Mouse (Mus musculus): Measurements from ENCODE around the gene Nup107.
"Not testable (repeated sequence)": the region's sequence is repeated elsewhere in the genome, so short reads cannot be mapped to it uniquely, and the experiment has no call there.

The Nup107 gene

GRCm38 (mm10) chr10:117762966-117763365, 29.5 kb downstream of the Nup107 start:
- no peak for DNase-seq

GRCm38 (mm10) chr10:117762281-117762830, 30.1 kb downstream of the Nup107 start:
- no peak for DNase-seq

DNA sequence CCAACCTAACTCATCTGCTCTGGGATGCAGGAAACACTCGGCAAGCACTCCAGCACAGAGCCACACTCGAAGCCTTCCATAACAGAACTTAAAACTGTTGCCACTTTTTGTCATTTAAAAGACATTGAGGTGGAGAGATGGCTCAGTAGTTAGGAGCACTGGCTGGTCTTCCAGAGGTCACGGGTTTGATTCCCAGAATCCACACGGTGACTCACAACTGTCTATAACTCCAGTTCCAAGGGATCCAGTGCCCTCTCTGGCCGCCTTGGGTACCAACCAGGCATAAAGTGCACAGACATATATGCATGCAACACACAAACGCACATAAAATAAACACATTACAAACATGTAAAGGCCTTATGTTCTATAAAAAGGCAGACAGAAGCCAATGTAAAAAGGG, 31.0 kb downstream of the Nup107 start:
- DNase-seq: no peak

DNA sequence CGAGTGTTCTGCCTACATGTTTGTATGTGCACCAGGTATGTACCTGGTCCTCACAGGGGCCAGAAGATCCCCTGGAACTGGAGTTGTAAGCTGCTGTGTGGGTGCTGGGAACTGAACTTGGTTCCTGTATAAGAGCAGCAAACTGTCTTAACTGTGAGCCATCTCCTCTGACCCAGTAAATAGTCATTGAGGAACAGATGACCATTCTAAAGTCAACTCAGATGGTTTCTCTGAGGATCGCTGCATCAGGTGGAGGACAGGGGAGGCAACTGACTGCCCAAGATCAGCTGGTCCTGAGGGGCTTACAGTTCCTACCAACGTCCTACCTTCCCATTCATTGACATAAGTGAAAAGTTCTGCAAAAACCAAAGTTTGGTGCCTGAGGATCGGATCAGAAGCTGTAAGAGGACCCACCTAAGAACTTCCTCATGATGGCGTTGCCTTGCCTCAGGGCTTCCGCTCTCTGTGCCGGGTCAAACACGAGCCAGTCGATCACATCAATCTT, 31.6 kb downstream of the Nup107 start:
- no peak for DNase-seq

DNA sequence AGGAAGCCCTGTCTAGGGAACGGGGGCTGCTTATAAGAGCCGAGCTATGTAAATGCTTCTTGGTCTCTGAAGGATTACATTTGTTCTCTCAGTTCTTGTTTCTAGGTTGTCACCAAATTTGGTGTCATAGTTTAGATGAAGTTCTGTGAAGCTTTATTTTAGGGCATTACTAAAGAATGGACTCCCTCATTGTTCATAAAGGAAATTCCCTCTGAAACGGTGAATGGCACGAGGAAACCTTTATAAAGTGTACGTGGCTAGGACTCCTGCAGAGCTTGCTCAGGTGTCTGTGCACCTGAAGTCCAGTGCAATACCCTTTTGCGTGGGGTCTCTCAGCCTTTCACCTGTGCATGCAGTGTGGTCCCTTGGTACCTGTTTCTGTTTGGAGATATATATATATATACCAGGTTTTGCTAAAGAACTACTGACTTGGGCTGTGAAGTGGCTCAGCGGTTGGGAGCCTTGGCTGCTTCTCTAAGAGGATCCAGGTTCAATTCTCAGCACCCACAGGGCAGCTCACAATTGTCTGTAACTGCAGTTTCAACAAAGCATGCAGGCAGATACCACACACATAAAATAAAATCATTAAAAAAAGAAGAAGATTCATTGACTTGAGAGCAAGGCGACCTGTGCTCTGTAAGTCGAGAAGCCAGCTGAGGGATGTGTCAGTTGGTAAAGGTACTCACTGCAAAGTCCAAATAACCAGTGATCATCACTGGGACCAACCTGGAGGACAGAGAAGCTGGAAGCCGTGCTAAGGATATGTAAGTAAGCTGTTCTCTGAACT, 32.5 kb downstream of the Nup107 start:
- no peak for DNase-seq

GRCm38 (mm10) chr10:117758749-117759727, 33.5 kb downstream of the Nup107 start:
- no peak for DNase-seq

DNA sequence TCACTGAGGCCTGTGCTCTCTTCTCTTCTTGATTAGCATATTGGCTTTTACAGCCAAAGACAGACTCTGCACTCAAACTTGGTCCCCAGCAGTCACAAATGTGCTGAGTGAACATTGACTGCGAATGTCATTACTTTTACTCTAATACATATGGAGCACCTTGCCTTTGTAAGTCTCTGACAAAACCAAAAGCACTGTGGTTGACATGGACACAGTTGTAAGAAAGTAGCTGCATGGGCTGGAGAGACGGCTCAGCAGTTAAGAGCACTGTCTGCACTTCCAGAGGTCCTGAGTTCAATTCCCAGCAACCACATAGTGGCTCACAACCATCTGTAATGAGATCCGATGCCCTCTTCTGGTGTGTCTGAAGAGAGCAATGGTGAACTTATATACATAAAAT, 34.2 kb downstream of the Nup107 start:
- not testable (repeated sequence) for DNase-seq

DNA sequence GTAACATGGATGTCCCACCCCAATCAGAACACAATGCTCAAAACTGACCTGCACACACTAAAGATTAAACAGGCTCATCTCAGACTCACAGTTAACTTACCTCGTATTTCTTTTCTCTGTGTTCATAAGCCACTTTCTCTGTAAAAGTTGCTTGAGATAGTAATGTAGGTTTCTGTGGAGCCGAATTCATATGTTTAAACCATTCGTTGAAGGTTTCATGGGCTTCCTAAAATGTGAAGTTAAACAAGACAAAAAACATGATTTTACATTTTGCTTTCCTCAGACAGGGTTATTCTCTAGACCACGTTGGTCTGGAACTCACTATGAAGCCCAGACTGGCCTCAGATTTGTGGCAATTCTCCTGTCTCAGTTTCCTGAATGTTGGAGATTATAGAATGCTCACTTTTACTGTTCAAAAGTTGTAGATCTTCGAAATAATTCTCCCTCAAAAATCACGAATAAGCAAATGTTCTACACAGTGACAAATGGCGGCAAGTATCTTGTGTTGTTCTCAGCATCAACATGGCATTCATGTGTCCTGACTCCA, 34.6 kb downstream of the Nup107 start:
- no peak for DNase-seq

GRCm38 (mm10) chr10:117757259-117757658, 35.2 kb downstream of the Nup107 start:
- no peak for DNase-seq

DNA sequence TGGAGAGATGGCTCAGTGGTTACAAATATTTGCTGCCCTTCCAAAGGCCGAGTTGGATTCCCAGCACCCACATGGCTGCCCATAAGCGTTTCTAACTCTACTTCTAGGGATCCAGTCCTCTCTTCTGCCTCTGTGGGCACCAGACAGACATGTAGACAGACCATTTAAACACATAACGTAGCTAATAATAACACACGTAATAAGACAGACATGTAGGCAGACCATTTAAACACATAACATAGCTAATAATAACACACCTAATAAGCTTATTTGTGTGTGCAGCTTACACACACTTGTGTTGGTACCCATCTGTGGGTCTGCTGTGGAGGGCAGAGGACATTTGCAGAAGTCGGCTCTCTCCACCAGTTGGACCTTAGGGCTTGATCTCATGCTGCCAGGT, 35.7 kb downstream of the Nup107 start:
- DNase-seq: no peak

- peak; percentile 13 for DNase-seq
These were observed 36.6 kb downstream of the Nup107 start for GRCm38 (mm10) chr10:117755799-117756467.

- DNase-seq: peak; percentile 71
These were observed 37.3 kb downstream of the Nup107 start for GRCm38 (mm10) chr10:117755086-117755798.

DNA sequence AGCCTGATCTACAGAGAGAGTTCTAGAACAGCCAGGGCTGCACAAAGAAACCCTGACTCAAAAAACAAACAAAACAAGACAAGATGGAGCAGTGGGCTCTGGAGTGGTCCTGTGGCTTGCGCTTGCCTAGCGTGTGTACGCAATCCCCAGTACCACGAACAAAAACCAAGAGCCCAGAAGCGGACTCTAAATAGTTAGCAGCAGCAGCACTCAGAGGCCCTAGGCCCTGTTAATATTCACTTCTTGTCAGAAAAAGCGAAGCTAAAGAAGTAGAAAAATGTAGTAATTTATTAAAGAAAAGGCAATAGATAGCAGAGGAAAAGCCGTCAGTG, 37.9 kb downstream of the Nup107 start:
- no peak for DNase-seq

DNA sequence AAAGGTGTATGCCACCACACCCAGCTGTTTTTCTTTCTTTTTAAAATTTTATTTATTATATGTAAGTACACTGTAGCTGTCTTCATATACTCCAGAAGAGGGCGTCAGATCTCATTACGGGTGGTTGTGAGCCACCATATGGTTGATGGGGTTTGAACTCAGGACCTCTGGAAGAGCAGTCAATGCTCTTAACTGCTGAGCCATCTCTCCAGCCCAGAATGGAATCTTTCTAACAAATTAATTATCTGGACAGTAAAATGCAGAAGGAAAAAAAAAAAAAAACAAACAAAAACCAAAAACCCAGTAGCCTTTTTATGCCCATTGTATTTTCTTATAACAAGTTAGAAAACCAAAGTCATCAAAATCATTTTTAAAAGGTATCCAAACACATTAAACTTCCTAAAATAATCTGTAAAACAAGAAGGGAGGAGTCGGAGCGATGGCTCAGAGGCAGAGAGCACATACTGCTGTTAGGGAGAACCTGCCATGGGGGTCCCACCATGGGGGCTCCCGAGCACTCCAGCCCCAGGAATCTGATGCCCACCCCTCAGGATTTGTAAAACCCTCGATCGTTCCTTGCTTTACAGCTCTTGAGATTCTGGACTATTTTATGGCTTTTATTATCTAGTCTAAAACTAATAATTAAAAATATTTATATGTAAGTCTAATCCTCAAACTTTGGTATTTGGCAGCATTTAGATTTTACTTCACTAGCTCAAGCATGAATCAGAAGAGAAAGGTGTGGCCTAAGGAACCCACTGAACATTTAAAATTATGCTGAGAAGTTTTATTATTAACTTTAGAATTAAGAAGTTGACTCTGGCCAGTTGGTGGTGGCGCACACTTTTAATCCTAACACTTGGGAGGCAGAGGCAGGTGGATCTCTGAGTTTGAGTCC, 38.5 kb downstream of the Nup107 start:
- no peak for DNase-seq

DNA sequence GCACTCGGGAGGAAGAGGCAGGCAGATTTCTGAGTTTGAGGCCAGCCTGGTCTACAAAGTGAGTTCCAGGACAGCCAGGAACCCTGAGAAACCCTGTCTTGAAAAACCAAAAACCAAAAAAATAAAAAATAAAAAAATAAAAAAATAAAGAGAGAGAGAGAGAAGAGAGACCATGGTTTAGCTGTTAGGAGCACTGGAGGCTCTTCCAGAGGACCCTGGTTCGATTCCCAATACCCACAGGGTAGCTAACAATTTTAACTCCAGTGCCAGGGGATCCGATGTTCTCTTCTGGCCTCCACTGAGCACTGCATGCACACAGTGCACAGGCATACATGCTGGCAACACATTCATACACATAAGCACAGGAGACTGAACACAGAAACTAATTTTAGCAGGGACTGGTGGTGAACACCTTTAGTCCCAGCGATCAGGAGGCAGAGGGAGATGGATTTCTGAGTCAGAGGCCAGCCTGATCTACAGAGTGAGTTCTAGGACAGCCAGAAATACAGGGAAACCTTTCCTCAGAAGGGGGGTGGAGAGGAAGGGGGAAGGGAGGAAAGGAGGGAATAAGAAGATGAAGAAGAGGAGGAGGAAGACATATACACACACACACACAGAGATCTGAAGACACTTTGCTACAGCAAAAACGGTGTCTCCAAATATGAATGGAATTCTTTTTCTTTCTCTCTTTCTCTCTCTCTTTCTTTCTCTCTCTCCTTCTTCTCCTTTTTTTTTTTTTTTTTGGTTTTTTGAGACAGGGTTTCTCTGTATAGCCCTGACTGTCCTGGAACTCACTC, 39.5 kb downstream of the Nup107 start:
- no peak for DNase-seq

DNA sequence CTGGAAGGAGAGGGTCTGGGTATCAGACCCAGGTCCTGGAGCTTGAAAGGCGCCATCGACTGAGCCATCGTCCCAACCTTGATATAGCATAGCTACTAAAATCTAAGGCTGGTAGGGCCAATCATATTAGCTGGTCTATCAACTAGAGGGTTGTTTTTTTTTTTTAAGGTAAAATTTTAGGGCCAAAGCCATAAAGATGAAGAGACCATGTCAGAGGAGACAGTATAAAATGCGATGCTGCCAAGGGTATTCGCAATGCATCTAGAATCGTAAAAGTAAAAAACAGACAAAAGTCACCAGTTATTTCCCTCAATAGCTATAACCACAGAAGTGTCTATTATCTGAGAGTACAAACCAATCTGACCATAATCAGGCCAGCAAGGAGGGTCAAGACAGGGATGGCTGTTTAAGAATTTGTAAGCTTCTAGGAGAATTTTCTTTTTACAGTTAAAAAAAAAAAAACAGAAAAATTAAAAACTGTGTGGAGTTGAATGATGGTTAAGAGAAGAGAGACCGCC, 40.1 kb downstream of the Nup107 start:
- no peak for DNase-seq

DNA sequence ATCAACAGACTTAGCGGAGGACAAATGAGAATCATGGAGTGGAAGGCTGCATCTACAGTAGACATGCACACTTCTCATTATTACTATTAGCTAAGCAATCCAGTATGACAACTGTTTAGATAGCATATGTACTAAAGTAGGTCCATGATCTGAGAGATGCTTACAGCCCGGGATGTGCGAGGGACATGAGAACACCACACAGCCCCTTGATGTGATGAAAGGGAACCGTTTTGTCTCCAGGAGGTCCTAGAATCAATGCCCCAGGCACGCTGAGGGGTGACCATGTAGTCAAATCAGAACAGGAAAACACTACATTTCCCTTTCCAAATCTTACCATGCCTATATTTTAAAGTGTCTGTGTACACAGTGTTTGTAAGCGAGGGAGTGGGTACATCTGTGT, 40.8 kb downstream of the Nup107 start:
- no peak for DNase-seq

DNA sequence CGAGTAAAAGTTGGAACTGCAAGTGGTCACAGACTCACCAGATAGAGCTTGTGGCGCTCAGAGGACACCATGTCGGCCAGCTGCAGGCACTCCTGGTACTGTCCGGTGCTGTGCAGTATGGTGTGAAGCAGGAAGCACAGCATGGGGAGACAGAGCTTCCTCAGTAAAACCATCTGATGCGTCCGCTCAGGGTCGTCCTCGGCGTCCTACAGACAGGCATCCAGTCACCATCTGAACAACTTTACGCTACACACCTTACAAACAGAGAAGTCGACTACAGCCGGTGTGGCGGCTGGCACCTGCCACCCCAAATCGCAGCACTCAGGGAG, 41.3 kb downstream of the Nup107 start:
- no peak for DNase-seq

- no peak for DNase-seq
These were observed 41.8 kb downstream of the Nup107 start for GRCm38 (mm10) chr10:117750529-117751281.
